Mouse (Mus musculus) stomach, postnatal 0 days (tissue): ENCODE data around the gene Rasl11b.

Experiments
- CTCF ChIP-seq: IDR thresholded peaks from 2 replicates; pipeline ENCODE4 v1.5.1; 2016; ENCODE audit warnings: antibody characterized with exemption, low read depth, mild to moderate bottlenecking, moderate library complexity
- EP300 ChIP-seq: optimal IDR thresholded peaks from 2 replicates; pipeline ENCODE3; 2016; ENCODE audit warnings: antibody characterized with exemption

- no peak for TF ChIP-seq CTCF
- no peak for TF ChIP-seq EP300
Observed at GRCm38 (mm10) chr5:74149975-74150374, 45.1 kb upstream of the Rasl11b start.
